Mouse (Mus musculus): Measurements from ENCODE around the gene BC067074. TPM values are rescaled to one million over a fixed set of nuclear protein-coding genes. Genes with fewer than 3 reads are reported as not detected.
"Not testable (repeated sequence)": the region's sequence is repeated elsewhere in the genome, so short reads cannot be mapped to it uniquely, and the experiment has no call there.

The BC067074 gene
- polyA plus RNA-seq, 3 experiments from 2014 or later, result not detected

- ATAC-seq, result no peak
These were observed 86.9 kb downstream of the BC067074 start for GRCm38 (mm10) chr13:113379766-113380309.

GRCm38 (mm10) chr13:113381710-113382109 is 88.8 kb downstream of the BC067074 start:
- no peak for ATAC-seq

- ATAC-seq, result no peak
These were observed 89.2 kb downstream of the BC067074 start for GRCm38 (mm10) chr13:113382201-113382600.

GRCm38 (mm10) chr13:113382770-113383169 is 89.8 kb downstream of the BC067074 start:
- not testable (repeated sequence) for ATAC-seq

GRCm38 (mm10) chr13:113393386-113393785 is 100.4 kb downstream of the BC067074 start:
- no peak for ATAC-seq

- no peak for ATAC-seq
These were observed 101.6 kb downstream of the BC067074 start for GRCm38 (mm10) chr13:113394591-113394990.

- ATAC-seq, result no peak
These were observed 104.1 kb downstream of the BC067074 start for GRCm38 (mm10) chr13:113397006-113397520.

GRCm38 (mm10) chr13:113401373-113402010 is 108.5 kb downstream of the BC067074 start:
- no peak for ATAC-seq

- ATAC-seq, result no peak
These were observed 110.7 kb downstream of the BC067074 start for GRCm38 (mm10) chr13:113403706-113404105.

- ATAC-seq, result no peak
These were observed 111.2 kb downstream of the BC067074 start for GRCm38 (mm10) chr13:113404172-113404571.

- no peak for ATAC-seq
These were observed 117.0 kb downstream of the BC067074 start for GRCm38 (mm10) chr13:113409941-113410340.

GRCm38 (mm10) chr13:113415527-113415926 is 122.6 kb downstream of the BC067074 start:
- ATAC-seq, result no peak

GRCm38 (mm10) chr13:113416986-113417385 is 124.0 kb downstream of the BC067074 start:
- no peak for ATAC-seq

GRCm38 (mm10) chr13:113417757-113418483 is 125.0 kb downstream of the BC067074 start:
- no peak for ATAC-seq

- no peak for ATAC-seq
These were observed 125.7 kb downstream of the BC067074 start for GRCm38 (mm10) chr13:113418632-113419031.

GRCm38 (mm10) chr13:113421472-113421871 is 128.5 kb downstream of the BC067074 start:
- ATAC-seq, result no peak

- ATAC-seq, result no peak
These were observed 130.9 kb downstream of the BC067074 start for GRCm38 (mm10) chr13:113423825-113424224.

GRCm38 (mm10) chr13:113425907-113426306 is 132.9 kb downstream of the BC067074 start:
- ATAC-seq, result no peak

Other genes with a start within 250 kb of the BC067074 start
- not detected for gene Gpx8, start 246.7 kb upstream of the BC067074 start, polyA plus RNA-seq (2017; shearing (Covaris generic))
- 10 to 100 TPM in 1 of 3 experiments, under 1 TPM in 1, not detected in 1; 0.98 to 40.3 TPM for gene Gzma, start 192.2 kb upstream of the BC067074 start, polyA plus RNA-seq (2017; shearing (Covaris generic))
- 1 to 10 TPM in 1 of 3 experiments, under 1 TPM in 2; 0.27 to 4.4 (median 0.63) TPM for gene Esm1, start 83.5 kb upstream of the BC067074 start, polyA plus RNA-seq (2017; shearing (Covaris generic))
- 100 to 1,000 TPM in 1 of 3 experiments, 1 to 10 TPM in 2; 1.0 to 254 (median 2.3) TPM for gene Gzmk, start 67.3 kb upstream of the BC067074 start, polyA plus RNA-seq (2017; shearing (Covaris generic))